Mouse (Mus musculus) ES-Bruce4 (cell line): ENCODE data around the gene Cenpo.

Experiments used
- CTCF ChIP-seq: IDR thresholded peaks from one replicate; pipeline ENCODE4 v1.8.1; 2011; ENCODE audit warnings: low read depth, low read length
- EP300 ChIP-seq: IDR thresholded peaks from 2 replicates; pipeline ENCODE4 v1.6.1; 2011; ENCODE audit warnings: low read depth, low read length; ENCODE audit not compliant: insufficient read depth
- POLR2A ChIP-seq: IDR thresholded peaks from one replicate; pipeline ENCODE4 v1.8.1; 2011; ENCODE audit warnings: low read length; ENCODE audit not compliant: insufficient read depth

GRCm38 (mm10) chr12:4189060-4189447 lies 45.0 kb downstream of the Cenpo start:
- TF ChIP-seq CTCF = peak; percentile 97
- TF ChIP-seq EP300 = peak; percentile 49; the same call in 1 of the 2 replicates
- no peak for TF ChIP-seq POLR2A
